Mouse (Mus musculus) ES-E14 (cell line): Measurements from ENCODE around the gene Mllt10.

Experiments used
- CHD2 ChIP-seq: IDR thresholded peaks from 2 replicates; pipeline ENCODE4 v1.6.1; 2014; ENCODE audit warnings: mild to moderate bottlenecking, low read depth, low read length, inconsistent platforms
- HCFC1 ChIP-seq: IDR thresholded peaks from 2 replicates; pipeline ENCODE4 v1.6.1; 2012; ENCODE audit warnings: low read length, inconsistent platforms, borderline replicate concordance; ENCODE audit not compliant: insufficient read depth
- MAFK ChIP-seq: IDR thresholded peaks from 2 replicates; pipeline ENCODE4 v1.6.1; 2014; ENCODE audit warnings: mild to moderate bottlenecking, low read depth, low read length, inconsistent platforms; ENCODE audit not compliant: insufficient read depth
- ZC3H11A ChIP-seq: IDR thresholded peaks from 2 replicates; pipeline ENCODE4 v1.6.1; 2012; ENCODE audit warnings: low read depth, mild to moderate bottlenecking, inconsistent platforms, low read length, borderline replicate concordance
- ZNF384 ChIP-seq: IDR thresholded peaks from 2 replicates; pipeline ENCODE4 v1.6.1; 2012; ENCODE audit warnings: low read depth, low read length, inconsistent platforms

DNA sequence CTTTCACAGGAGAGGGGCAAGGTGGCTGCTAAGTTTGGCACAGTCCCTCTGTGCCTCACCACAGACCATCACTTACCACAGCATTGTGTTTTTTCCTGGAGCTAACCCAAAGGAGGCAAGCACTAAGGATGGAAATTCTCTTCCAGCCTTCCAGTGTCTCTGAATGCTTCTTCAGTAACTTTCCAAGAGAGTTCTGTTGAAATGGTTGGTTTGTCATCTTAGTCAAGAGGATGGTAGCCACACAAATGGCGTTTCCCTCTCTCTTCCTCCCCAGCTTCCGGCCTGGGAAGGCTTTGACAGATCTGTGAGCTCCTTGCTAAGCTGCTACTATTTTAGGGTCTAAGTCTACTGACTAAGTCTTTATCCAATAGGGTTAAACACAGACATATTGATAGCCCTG lies 17.5 kb upstream of the Mllt10 start, which contains the start of gene A930004D18Rik:
- no peak for TF ChIP-seq MAFK
- no peak for TF ChIP-seq HCFC1
- TF ChIP-seq CHD2, result no peak
- no peak for TF ChIP-seq ZC3H11A
- no peak for TF ChIP-seq ZNF384
